Mouse (Mus musculus): ENCODE results near the gene Zbtb11. TPM values are rescaled to one million over a fixed set of nuclear protein-coding genes. Genes with fewer than 3 reads are reported as not detected.

Zbtb11 gene
- total and polyA plus RNA-seq, 3 experiments = 2.3 to 11.2 (median 10.3) TPM

- TF ChIP-seq EP300 (IDR thresholded peaks at IDR 0.05; ENCODE audit: insufficient read depth, low read depth, low read length) = no peak
- TF ChIP-seq CTCF (IDR thresholded peaks at IDR 0.05) = no peak
- TF ChIP-seq POLR2A (IDR thresholded peaks at IDR 0.05; ENCODE audit: insufficient read depth, low read depth, low read length) = no peak
- intact Hi-C loops (cut with DNase I) = no loop called here
- Histone ChIP-seq H3K36me3 (ENCODE audit: control insufficient read depth, insufficient read depth, low read length) (no peaks in the 10 kb centered on the region; the same call in 1 of the 2 replicates), H3K4me1 (ENCODE audit: control insufficient read depth, insufficient read depth, low read length) (no peaks in the 10 kb centered on the region), H3K79me2 (replicated peaks; ENCODE audit: control insufficient read depth, insufficient read depth, low read length) (no peaks in the 10 kb centered on the region), H3K9ac (ENCODE audit: low read depth, low read length) (no peak overlapping the region), H3K27me3 (ENCODE audit: control insufficient read depth, insufficient read depth, low read length) (no peaks in the 10 kb centered on the region), H3K27ac (no peak overlapping the region), H3K4me3 (no peak overlapping the region)
- WGBS = 91% methylated on average over 4 of the region's 4 CpGs
- no peak for DNase-seq
Measured at GRCm38 (mm10) chr16:55990311-55990710, 16.6 kb downstream of the Zbtb11 start.

GRCm38 (mm10) chr16:55994235-55994634 is 20.6 kb downstream of the Zbtb11 start:
- no peak for DNase-seq
- H3K79me2 ChIP-seq (replicated peaks; ENCODE audit: control insufficient read depth, insufficient read depth, low read length) = no peaks in the 10 kb centered on the region
- H3K36me3 ChIP-seq (ENCODE audit: control insufficient read depth, insufficient read depth, low read length) = no peaks in the 10 kb centered on the region; the same call in 1 of the 2 replicates
- H3K27me3 ChIP-seq (ENCODE audit: control insufficient read depth, insufficient read depth, low read length) = no peaks in the 10 kb centered on the region
- WGBS = 94% methylated on average over 2 of the region's 2 CpGs
- H3K27ac ChIP-seq = no peak overlapping the region
- no peak overlapping the region for H3K4me3 ChIP-seq
- intact Hi-C loops (cut with DNase I) = no loop called here
- H3K9ac ChIP-seq (ENCODE audit: low read depth, low read length) = no peak overlapping the region
- no peaks in the 10 kb centered on the region for H3K4me1 ChIP-seq (ENCODE audit: control insufficient read depth, insufficient read depth, low read length)
- TF ChIP-seq CTCF (IDR thresholded peaks at IDR 0.05) (no peak), EP300 (IDR thresholded peaks at IDR 0.05; ENCODE audit: insufficient read depth, low read depth, low read length) (no peak)

GRCm38 (mm10) chr16:56006798-56007197 is 33.1 kb downstream of the Zbtb11 start:
- Histone ChIP-seq H3K9ac (ENCODE audit: low read depth, low read length) (no peak overlapping the region), H3K79me2 (replicated peaks; ENCODE audit: control insufficient read depth, insufficient read depth, low read length) (no peaks in the 10 kb centered on the region), H3K4me1 (ENCODE audit: control insufficient read depth, insufficient read depth, low read length) (no peaks in the 10 kb centered on the region), H3K4me3 (no peak overlapping the region), H3K27me3 (ENCODE audit: control insufficient read depth, insufficient read depth, low read length) (no peaks in the 10 kb centered on the region), H3K36me3 (ENCODE audit: control insufficient read depth, insufficient read depth, low read length) (no peaks in the 10 kb centered on the region; the same call in 1 of the 2 replicates), H3K27ac (no peak overlapping the region)
- no peak for DNase-seq
- WGBS = 87% methylated on average over 11 of the region's 11 CpGs
- intact Hi-C loops (cut with DNase I) = no loop called here
- TF ChIP-seq EP300 (IDR thresholded peaks at IDR 0.05; ENCODE audit: insufficient read depth, low read depth, low read length) (no peak), CTCF (IDR thresholded peaks at IDR 0.05) (no peak), POLR2A (IDR thresholded peaks at IDR 0.05; ENCODE audit: insufficient read depth, low read depth, low read length) (no peak)

GRCm38 (mm10) chr16:56008862-56009261 is 35.2 kb downstream of the Zbtb11 start:
- no peak for DNase-seq
- intact Hi-C loops (cut with DNase I) = no loop called here
- H3K27ac ChIP-seq = no peak overlapping the region
- TF ChIP-seq POLR2A (IDR thresholded peaks at IDR 0.05; ENCODE audit: insufficient read depth, low read depth, low read length) (no peak), EP300 (IDR thresholded peaks at IDR 0.05; ENCODE audit: insufficient read depth, low read depth, low read length) (no peak), CTCF (IDR thresholded peaks at IDR 0.05) (no peak)
- no peaks in the 10 kb centered on the region for H3K79me2 ChIP-seq (replicated peaks; ENCODE audit: control insufficient read depth, insufficient read depth, low read length)
- no peaks in the 10 kb centered on the region for H3K4me1 ChIP-seq (ENCODE audit: control insufficient read depth, insufficient read depth, low read length)
- no peaks in the 10 kb centered on the region for H3K27me3 ChIP-seq (ENCODE audit: control insufficient read depth, insufficient read depth, low read length)
- no peak overlapping the region for H3K4me3 ChIP-seq
- WGBS = 97% methylated on average over 1 of the region's 1 CpGs
- H3K9ac ChIP-seq (ENCODE audit: low read depth, low read length) = no peak overlapping the region
- no peaks in the 10 kb centered on the region; the same call in 1 of the 2 replicates for H3K36me3 ChIP-seq (ENCODE audit: control insufficient read depth, insufficient read depth, low read length)

GRCm38 (mm10) chr16:56012789-56013743 is 39.4 kb downstream of the Zbtb11 start:
- Histone ChIP-seq H3K4me3 (no peak overlapping the region), H3K4me1 (ENCODE audit: control insufficient read depth, insufficient read depth, low read length) (no peaks in the 10 kb centered on the region), H3K9ac (ENCODE audit: low read depth, low read length) (no peak overlapping the region), H3K79me2 (replicated peaks; ENCODE audit: control insufficient read depth, insufficient read depth, low read length) (no peaks in the 10 kb centered on the region), H3K27me3 (ENCODE audit: control insufficient read depth, insufficient read depth, low read length) (no peaks in the 10 kb centered on the region), H3K36me3 (ENCODE audit: control insufficient read depth, insufficient read depth, low read length) (no peaks in the 10 kb centered on the region; the same call in 1 of the 2 replicates), H3K27ac (no peak overlapping the region)
- DNase-seq = no peak
- intact Hi-C loops (cut with DNase I) = no loop called here
- TF ChIP-seq CTCF (IDR thresholded peaks at IDR 0.05) (no peak), EP300 (IDR thresholded peaks at IDR 0.05; ENCODE audit: insufficient read depth, low read depth, low read length) (no peak), POLR2A (IDR thresholded peaks at IDR 0.05; ENCODE audit: insufficient read depth, low read depth, low read length) (no peak)
- 91% methylated on average over 10 of the region's 10 CpGs for WGBS

- H3K4me1 ChIP-seq (ENCODE audit: control insufficient read depth, insufficient read depth, low read length) = no peaks in the 10 kb centered on the region
- intact Hi-C loops (cut with DNase I) = no loop called here
- H3K27me3 ChIP-seq (ENCODE audit: control insufficient read depth, insufficient read depth, low read length) = no peaks in the 10 kb centered on the region
- H3K27ac ChIP-seq = no peak overlapping the region
- no peak overlapping the region for H3K4me3 ChIP-seq
- H3K79me2 ChIP-seq (replicated peaks; ENCODE audit: control insufficient read depth, insufficient read depth, low read length) = no peaks in the 10 kb centered on the region
- no peak overlapping the region for H3K9ac ChIP-seq (ENCODE audit: low read depth, low read length)
- H3K36me3 ChIP-seq (ENCODE audit: control insufficient read depth, insufficient read depth, low read length) = peaks cover 2% of the 10 kb centered on the region
- DNase-seq = no peak
- TF ChIP-seq CTCF (IDR thresholded peaks at IDR 0.05) = no peak
- TF ChIP-seq EP300 (IDR thresholded peaks at IDR 0.05; ENCODE audit: insufficient read depth, low read depth, low read length) = no peak
- no peak for TF ChIP-seq POLR2A (IDR thresholded peaks at IDR 0.05; ENCODE audit: insufficient read depth, low read depth, low read length)
- WGBS = 79% methylated on average over 7 of the region's 7 CpGs
Measured at GRCm38 (mm10) chr16:56014076-56014475, 40.4 kb downstream of the Zbtb11 start.
